ENCODE assay signal across 31 mouse cellular contexts in genomic region chr4:155708582-155708981, GRCm38 (mm10). TPM values are rescaled to one million over a fixed set of nuclear protein-coding genes. Genes with fewer than 3 reads are reported as not detected.
DNase-seq lines count a peak whose midpoint lies in the region; ATAC-seq and TF ChIP-seq lines count a peak whose summit lies in the region.
"Had no signal": no experiment of that assay in that cellular context is flagged by ENCODE, and none has a peak within 500 bp of the region (broad histone marks: within the 10 kb centered on the region; RNA-seq: fewer than 3 reads in every experiment).

No protein-coding gene starts in this region.

- H3K27ac ChIP-seq in heart, embryonic 13.5 days (replicated peaks): 0 out of 2 replicates have a peak overlapping the region, but pooled peaks have one; percentile 12
- H3K27ac ChIP-seq in heart, embryonic 12.5 days (ENCODE audit: poor library complexity, severe bottlenecking): no peak overlapping the region
- peak overlapping the region; percentile 25; the same call in 1 of the 2 replicates for H3K27ac ChIP-seq in lung, embryonic 15.5 days
- no peak overlapping the region for H3K27ac ChIP-seq in liver, postnatal 0 days (ENCODE audit: low read depth)
- H3K27ac ChIP-seq in forebrain, embryonic 10.5 days: no peak overlapping the region
- H3K27ac ChIP-seq: forebrain, embryonic 13.5 days; hindbrain, embryonic 10.5 days; hindbrain, embryonic 15.5 days; liver, embryonic 14.5 days; midbrain, embryonic 13.5 days; neural tube, embryonic 13.5 days had no signal

- H3K36me3 ChIP-seq in heart, embryonic 13.5 days: no peaks in the 10 kb centered on the region; the same call in 1 of the 2 replicates
- H3K36me3 ChIP-seq in heart, embryonic 12.5 days: no peaks in the 10 kb centered on the region
- H3K36me3 ChIP-seq in lung, embryonic 15.5 days: no peaks in the 10 kb centered on the region
- H3K36me3 ChIP-seq in liver, postnatal 0 days (replicated peaks; ENCODE audit: insufficient read depth, low read length): no peaks in the 10 kb centered on the region; the same call in 1 of the 2 replicates
- H3K36me3 ChIP-seq in forebrain, embryonic 10.5 days (replicated peaks): peaks cover 8% of the 10 kb centered on the region
- H3K36me3 ChIP-seq: hindbrain, embryonic 15.5 days; midbrain, embryonic 13.5 days; neural tube, embryonic 13.5 days had no signal

- TF ChIP-seq CTCF in liver, postnatal 0 days (IDR thresholded peaks at IDR 0.05; ENCODE audit: low read depth): no peak

- H3K4me2 ChIP-seq in heart, embryonic 13.5 days: no peak overlapping the region
- H3K4me2 ChIP-seq in heart, embryonic 12.5 days: no peak overlapping the region
- H3K4me2 ChIP-seq in lung, embryonic 15.5 days: no peak overlapping the region
- no peak overlapping the region for H3K4me2 ChIP-seq in liver, postnatal 0 days (ENCODE audit: low read depth, low read length)
- H3K4me2 ChIP-seq: forebrain, embryonic 13.5 days; hindbrain, embryonic 15.5 days; kidney, embryonic 15.5 days; midbrain, embryonic 13.5 days; neural tube, embryonic 13.5 days had no signal

- no peak for ATAC-seq in heart, embryonic 13.5 days (ENCODE audit: extremely low read depth, insufficient number of reproducible peaks, low FRiP score, low TSS enrichment)
- ATAC-seq in heart, embryonic 12.5 days (ENCODE audit: insufficient number of reproducible peaks, low FRiP score): no peak
- ATAC-seq in lung, embryonic 15.5 days (ENCODE audit: borderline replicate concordance, extremely low read depth, low FRiP score, low TSS enrichment): no peak
- no peak for ATAC-seq in liver, postnatal 0 days
- ATAC-seq: forebrain, embryonic 13.5 days; inflammation-experienced regulatory T-cells, adult 6 months; midbrain, embryonic 13.5 days; Patski had no signal

- no peaks in the 10 kb centered on the region for H3K9me3 ChIP-seq in heart, embryonic 13.5 days
- H3K9me3 ChIP-seq in heart, embryonic 12.5 days (replicated peaks): no peaks in the 10 kb centered on the region
- H3K9me3 ChIP-seq in lung, embryonic 15.5 days: no peaks in the 10 kb centered on the region
- no peaks in the 10 kb centered on the region for H3K9me3 ChIP-seq in liver, postnatal 0 days (ENCODE audit: low read length)
- H3K9me3 ChIP-seq in forebrain, embryonic 10.5 days: no peaks in the 10 kb centered on the region
- H3K9me3 ChIP-seq: forebrain, embryonic 13.5 days; hindbrain, embryonic 10.5 days; hindbrain, embryonic 15.5 days; kidney, embryonic 15.5 days; midbrain, embryonic 13.5 days; neural tube, embryonic 13.5 days had no signal

- H3K27me3 ChIP-seq in heart, embryonic 13.5 days (replicated peaks): no peaks in the 10 kb centered on the region
- H3K27me3 ChIP-seq in heart, embryonic 12.5 days (replicated peaks): no peaks in the 10 kb centered on the region
- no peaks in the 10 kb centered on the region for H3K27me3 ChIP-seq in lung, embryonic 15.5 days
- H3K27me3 ChIP-seq in liver, postnatal 0 days (ENCODE audit: insufficient read depth, low read length): no peaks in the 10 kb centered on the region
- H3K27me3 ChIP-seq in forebrain, embryonic 10.5 days (ENCODE audit: poor library complexity, severe bottlenecking): no peaks in the 10 kb centered on the region
- H3K27me3 ChIP-seq: forebrain, embryonic 13.5 days; hindbrain, embryonic 15.5 days; kidney, embryonic 15.5 days; midbrain, embryonic 13.5 days; neural tube, embryonic 13.5 days; Patski had no signal

- H3K9ac ChIP-seq in heart, embryonic 13.5 days: no peak overlapping the region
- H3K9ac ChIP-seq in heart, embryonic 12.5 days: no peak overlapping the region
- no peak overlapping the region for H3K9ac ChIP-seq in lung, embryonic 15.5 days
- H3K9ac ChIP-seq in liver, postnatal 0 days (replicated peaks): no peak overlapping the region
- H3K9ac ChIP-seq: forebrain, embryonic 13.5 days; hindbrain, embryonic 15.5 days; kidney, embryonic 15.5 days; liver, embryonic 14.5 days; midbrain, embryonic 13.5 days; neural tube, embryonic 13.5 days had no signal

- 65% methylated on average over 2 of the region's 2 CpGs for WGBS in heart, embryonic 13.5 days
- 73% methylated on average over 2 of the region's 2 CpGs for WGBS in heart, embryonic 12.5 days
- 64% methylated on average over 2 of the region's 2 CpGs for WGBS in lung, embryonic 15.5 days
- WGBS in liver, postnatal 0 days (ENCODE audit: insufficient replicate concordance): 57% methylated on average over 2 of the region's 2 CpGs
- WGBS in forebrain, embryonic 10.5 days: 90% methylated on average over 2 of the region's 2 CpGs

- H3K4me1 ChIP-seq in heart, embryonic 13.5 days: peaks cover 47% of the 10 kb centered on the region
- H3K4me1 ChIP-seq in heart, embryonic 12.5 days (replicated peaks): peaks cover 32% of the 10 kb centered on the region
- H3K4me1 ChIP-seq in lung, embryonic 15.5 days: peaks cover 27% of the 10 kb centered on the region
- peaks cover 10% of the 10 kb centered on the region; the same call in 1 of the 2 replicates for H3K4me1 ChIP-seq in liver, postnatal 0 days (ENCODE audit: insufficient read depth)
- peaks cover 33% of the 10 kb centered on the region for H3K4me1 ChIP-seq in forebrain, embryonic 10.5 days

- no peak for DNase-seq in lung, postnatal 25 days (ENCODE audit: low spot score)
- DNase-seq in A20 (ENCODE audit: low read depth, low spot score): peak; percentile 39
- peak; percentile 29 for DNase-seq in brain, adult 2 months (ENCODE audit: low read depth, low spot score)
- DNase-seq in liver, postnatal 0 days: no peak
- no peak for DNase-seq in forebrain, embryonic 10.5 days (ENCODE audit: extremely low spot score, low spot score)
- DNase-seq: adrenal gland, postnatal 25 days; B cell, adult 2 months; cerebellum, adult 2 months; cerebellum, postnatal 14 days; gastrocnemius, postnatal 25 days; heart, adult 11 months; heart, postnatal 14 days; kidney, adult 18-20 months; kidney, postnatal 36 days; layer of hippocampus, postnatal 36 days; liver; lung, postnatal 14 days; thymus, postnatal 14 days had no signal

- no peak for TF ChIP-seq EP300 in liver, postnatal 0 days (IDR thresholded peaks at IDR 0.05; ENCODE audit: low read depth)

- H3K4me3 ChIP-seq in heart, embryonic 13.5 days: no peak overlapping the region
- no peak overlapping the region for H3K4me3 ChIP-seq in heart, embryonic 12.5 days
- no peak overlapping the region for H3K4me3 ChIP-seq in lung, embryonic 15.5 days
- H3K4me3 ChIP-seq in liver, postnatal 0 days (ENCODE audit: low read depth, low read length): no peak overlapping the region
- no peak overlapping the region for H3K4me3 ChIP-seq in forebrain, embryonic 10.5 days
- H3K4me3 ChIP-seq: erythroblast, embryonic 14.5 days; forebrain, embryonic 13.5 days; hindbrain, embryonic 10.5 days; hindbrain, embryonic 15.5 days; kidney, embryonic 15.5 days; midbrain, embryonic 13.5 days; neural tube, embryonic 13.5 days had no signal

RNA-seq across cellular contexts. Expression of gene Ssu72, which starts 4.0 kb away (rescaled TPM):
- 105 and 122 TPM in 2 replicates for polyA plus RNA-seq in heart, embryonic 13.5 days (2015; fragmentation: Nextera tagmentation; extraction: Ambion mirVana)
- 111 and 116 TPM in 2 replicates for polyA plus RNA-seq in heart, embryonic 12.5 days (2016; fragmentation: Nextera tagmentation; extraction: Ambion mirVana)
- 147 and 150 TPM in 2 replicates for polyA plus RNA-seq in lung, embryonic 15.5 days (2015; fragmentation: Nextera tagmentation; extraction: Ambion mirVana)
- 66.6 and 66.9 TPM in 2 replicates for polyA plus RNA-seq in liver, postnatal 0 days (2015; fragmentation: Nextera tagmentation; extraction: Ambion mirVana)
- 163 and 164 TPM in 2 replicates for polyA plus RNA-seq in forebrain, embryonic 10.5 days (2016; fragmentation: Nextera tagmentation; extraction: Ambion mirVana)

RNA-seq across cellular contexts. Expression of gene Fndc10, which starts 14.4 kb away (rescaled TPM):
- polyA plus RNA-seq in heart, embryonic 13.5 days (2015; fragmentation: Nextera tagmentation; extraction: Ambion mirVana): 1.1 and 1.4 TPM in 2 replicates
- 5.2 and 5.5 TPM in 2 replicates for polyA plus RNA-seq in heart, embryonic 12.5 days (2016; fragmentation: Nextera tagmentation; extraction: Ambion mirVana)
- polyA plus RNA-seq in lung, embryonic 15.5 days (2015; fragmentation: Nextera tagmentation; extraction: Ambion mirVana): 4.3 and 4.9 TPM in 2 replicates
- 0.27 and 0.41 TPM in 2 replicates for polyA plus RNA-seq in liver, postnatal 0 days (2015; fragmentation: Nextera tagmentation; extraction: Ambion mirVana)
- 0.64 and 0.67 TPM in 2 replicates for polyA plus RNA-seq in forebrain, embryonic 10.5 days (2016; fragmentation: Nextera tagmentation; extraction: Ambion mirVana)

RNA-seq across cellular contexts. Expression of gene Tmem240, which starts 26.0 kb away (rescaled TPM):
- polyA plus RNA-seq in heart, embryonic 13.5 days (2015; fragmentation: Nextera tagmentation; extraction: Ambion mirVana): 0.46 and 0.51 TPM in 2 replicates
- 0.63 and 0.67 TPM in 2 replicates for polyA plus RNA-seq in heart, embryonic 12.5 days (2016; fragmentation: Nextera tagmentation; extraction: Ambion mirVana)
- polyA plus RNA-seq in lung, embryonic 15.5 days (2015; fragmentation: Nextera tagmentation; extraction: Ambion mirVana): 0.44 and 0.59 TPM in 2 replicates
- 0.02 and 0.06 TPM in 2 replicates for polyA plus RNA-seq in liver, postnatal 0 days (2015; fragmentation: Nextera tagmentation; extraction: Ambion mirVana)
- polyA plus RNA-seq in forebrain, embryonic 10.5 days (2016; fragmentation: Nextera tagmentation; extraction: Ambion mirVana): 0.36 and 0.77 TPM in 2 replicates

RNA-seq across cellular contexts. Expression of gene Mib2, which starts 39.6 kb away (rescaled TPM):
- 16.5 and 16.9 TPM in 2 replicates for polyA plus RNA-seq in heart, embryonic 13.5 days (2015; fragmentation: Nextera tagmentation; extraction: Ambion mirVana)
- 21.7 and 22.4 TPM in 2 replicates for polyA plus RNA-seq in heart, embryonic 12.5 days (2016; fragmentation: Nextera tagmentation; extraction: Ambion mirVana)
- polyA plus RNA-seq in lung, embryonic 15.5 days (2015; fragmentation: Nextera tagmentation; extraction: Ambion mirVana): 27.6 and 29.1 TPM in 2 replicates
- 3.4 and 4.3 TPM in 2 replicates for polyA plus RNA-seq in liver, postnatal 0 days (2015; fragmentation: Nextera tagmentation; extraction: Ambion mirVana)
- polyA plus RNA-seq in forebrain, embryonic 10.5 days (2016; fragmentation: Nextera tagmentation; extraction: Ambion mirVana): 16.8 and 18.3 TPM in 2 replicates

RNA-seq across cellular contexts. Expression of gene Atad3a, which starts 52.3 kb away (rescaled TPM):
- 87.7 and 93.2 TPM in 2 replicates for polyA plus RNA-seq in heart, embryonic 13.5 days (2015; fragmentation: Nextera tagmentation; extraction: Ambion mirVana)
- 102 and 104 TPM in 2 replicates for polyA plus RNA-seq in heart, embryonic 12.5 days (2016; fragmentation: Nextera tagmentation; extraction: Ambion mirVana)
- polyA plus RNA-seq in lung, embryonic 15.5 days (2015; fragmentation: Nextera tagmentation; extraction: Ambion mirVana): 84.7 and 90.0 TPM in 2 replicates
- polyA plus RNA-seq in liver, postnatal 0 days (2015; fragmentation: Nextera tagmentation; extraction: Ambion mirVana): 44.7 and 45.0 TPM in 2 replicates
- polyA plus RNA-seq in forebrain, embryonic 10.5 days (2016; fragmentation: Nextera tagmentation; extraction: Ambion mirVana): 141 and 149 TPM in 2 replicates

Comparison
In these comparisons a context has a peak if more than half of its experiments do, and no peak if none do; other contexts are left out.
1. H3K27ac ChIP-seq: peak in heart, embryonic 13.5 days (single experiment) and lung, embryonic 15.5 days (single experiment); none in heart, embryonic 12.5 days (single experiment), liver, postnatal 0 days (single experiment) and forebrain, embryonic 10.5 days (single experiment).
2. DNase-seq: peak in A20 (single experiment) and brain, adult 2 months (single experiment); none in lung, postnatal 25 days (single experiment), liver, postnatal 0 days (single experiment) and forebrain, embryonic 10.5 days (single experiment).